Mouse (Mus musculus) forebrain, embryonic 16.5 days (tissue): ENCODE measurements at regions not wholly inside any gene's neighbourhood (a gene's known extent, or its start where the extent isn't known, plus 50 kb on each side); places are given as distances from the start of the nearest gene placed in this dataset.
"Not testable (repeated sequence)": the region's sequence is repeated elsewhere in the genome, so short reads cannot be mapped to it uniquely, and the experiment has no call there.

Source experiments
- ATAC-seq: fragments of 200-750 bp; cut with Nextera tagmentation; 2 replicates; pipeline ENCODE4 v1.8.0; 2017; ENCODE audit warnings: mild to moderate bottlenecking, moderate library complexity
- H3K27ac ChIP-seq: fragments of 300-500 bp; sonication (generic); 2 replicates; pipeline ENCODE4 v1.5.1; 2014; ENCODE audit warnings: low read length, control low read depth
- H3K27me3 ChIP-seq: fragments of 300-500 bp; sonication (generic); replicated peaks from 2 replicates; pipeline ENCODE4 v1.6.1; 2014; ENCODE audit warnings: low read length; ENCODE audit not compliant: control insufficient read depth, insufficient read depth
- H3K36me3 ChIP-seq: fragments of 300-500 bp; sonication (generic); 2 replicates; pipeline ENCODE4 v1.6.1; 2014; ENCODE audit not compliant: control insufficient read depth, insufficient read depth
- H3K4me1 ChIP-seq: fragments of 300-500 bp; sonication (generic); replicated peaks from 2 replicates; pipeline ENCODE4 v1.6.1; 2014; ENCODE audit warnings: low read length; ENCODE audit not compliant: control insufficient read depth, insufficient read depth
- H3K4me2 ChIP-seq: fragments of 300-500 bp; sonication (generic); 2 replicates; pipeline ENCODE4 v1.6.1; 2014; ENCODE audit warnings: mild to moderate bottlenecking, low read length, control low read depth
- H3K4me3 ChIP-seq: fragments of 300-500 bp; sonication (generic); replicated peaks from 2 replicates; pipeline ENCODE4 v1.5.1; 2014; ENCODE audit warnings: mild to moderate bottlenecking, low read length, control low read depth
- H3K9ac ChIP-seq: fragments of 300-500 bp; sonication (generic); replicated peaks from 2 replicates; pipeline ENCODE4 v1.6.1; 2014; ENCODE audit warnings: low read depth, low read length, control low read depth
- H3K9me3 ChIP-seq: fragments of 300-500 bp; sonication (generic); 2 replicates; pipeline ENCODE4 v1.6.1; 2016; ENCODE audit warnings: low read length; ENCODE audit not compliant: control insufficient read depth
- WGBS: fragments of 180-500 bp; shearing (Covaris S2); extraction: QIAGEN DNeasy Blood & Tissue Kit; methylation state at CpG from one replicate; pipeline ENCODE4 v1.1.7; 2014; 5-methylcytosine and 5-hydroxymethylcytosine counted together

DNA sequence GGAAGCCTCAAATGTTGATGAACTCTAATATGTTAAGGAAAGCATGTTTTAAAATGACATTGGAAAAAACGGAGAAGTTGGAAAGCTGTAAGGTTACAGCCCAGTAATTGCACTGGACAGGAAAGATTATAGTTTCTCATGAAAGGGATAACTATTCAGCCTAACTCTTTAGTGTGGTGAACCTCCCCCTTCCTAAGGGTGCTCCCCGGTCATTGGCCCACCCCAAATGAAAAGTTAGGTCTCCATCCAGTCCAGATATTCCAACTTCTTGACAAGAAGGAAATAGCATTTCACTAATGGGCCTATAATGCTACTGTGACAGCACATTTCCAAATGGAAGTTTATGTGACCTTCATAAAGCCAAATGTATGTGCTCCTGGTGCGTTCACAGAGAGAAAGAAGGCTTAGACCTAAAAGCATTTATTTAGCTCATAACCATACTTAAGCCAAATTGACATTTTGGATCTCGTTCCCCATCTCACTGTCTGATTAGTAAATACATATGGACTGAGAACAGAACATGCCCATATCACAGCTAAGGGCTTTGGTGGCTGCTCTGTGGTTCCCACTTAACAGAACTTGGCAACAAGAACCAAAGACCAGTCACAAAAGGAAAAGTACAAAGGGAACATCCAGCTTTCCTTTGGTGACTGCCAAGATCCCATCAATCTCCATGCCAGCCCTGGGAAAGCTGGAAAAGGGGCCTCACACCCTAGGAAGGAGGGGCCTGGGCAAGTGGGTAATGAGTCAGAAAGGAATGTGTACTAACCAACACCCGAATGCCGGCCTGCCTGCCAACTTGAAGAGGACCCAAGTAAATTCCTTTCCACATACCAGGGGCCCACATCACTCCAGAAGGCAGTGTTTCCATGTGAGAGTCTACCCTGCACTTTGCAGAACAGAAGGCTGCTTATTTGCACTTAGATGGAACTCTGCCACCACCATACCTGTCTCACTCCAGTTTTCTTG lies 155.1 kb upstream of the Chst7 start:
- Histone ChIP-seq H3K4me3 (no peak overlapping the region), H3K4me1 (no peaks in the 10 kb centered on the region), H3K9me3 (no peaks in the 10 kb centered on the region), H3K27ac (no peak overlapping the region), H3K27me3 (no peaks in the 10 kb centered on the region), H3K9ac (no peak overlapping the region), H3K36me3 (no peaks in the 10 kb centered on the region), H3K4me2 (no peak overlapping the region)
- peak; percentile 95 for ATAC-seq
- 29% methylated on average over 6 of the region's 6 CpGs for WGBS

DNA sequence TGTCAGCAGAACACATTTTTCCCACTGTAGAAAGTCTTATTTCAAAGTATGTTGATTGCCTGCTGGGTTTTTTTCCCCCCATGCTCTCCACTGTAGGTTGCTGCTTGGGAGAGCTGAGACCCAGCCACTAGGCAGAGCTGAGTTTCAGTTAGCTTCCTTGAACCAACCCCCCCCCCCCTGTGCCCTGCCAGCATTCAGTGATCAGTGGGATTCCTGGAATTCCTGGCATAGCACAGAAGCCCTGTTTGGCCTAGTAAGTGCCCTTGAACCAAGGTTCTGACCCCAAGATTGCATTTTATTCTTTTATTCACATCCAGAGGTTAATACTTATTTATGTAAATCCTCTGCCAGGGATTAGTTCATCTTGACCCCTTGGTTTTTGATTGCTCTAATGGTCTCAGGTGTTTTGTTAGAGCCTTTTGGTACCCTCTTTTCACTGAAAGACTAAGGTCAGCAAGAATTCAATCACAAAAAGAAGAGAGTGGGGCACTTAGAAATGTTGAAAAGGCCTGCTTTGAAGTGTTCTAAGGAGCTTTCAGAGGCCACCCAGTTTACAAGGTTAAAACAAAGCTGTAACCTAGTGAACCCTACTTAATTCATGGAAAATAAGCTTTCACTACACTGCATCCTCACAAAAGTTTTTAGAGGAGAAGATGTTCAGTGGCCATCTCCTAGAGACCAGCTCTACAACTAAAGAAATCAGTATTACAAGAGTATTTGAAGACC lies 152.6 kb upstream of the Chst7 start:
- peak; percentile 46 for ATAC-seq
- Histone ChIP-seq H3K9me3 (no peaks in the 10 kb centered on the region), H3K36me3 (no peaks in the 10 kb centered on the region), H3K4me1 (no peaks in the 10 kb centered on the region), H3K27me3 (no peaks in the 10 kb centered on the region), H3K27ac (no peak overlapping the region), H3K4me2 (no peak overlapping the region), H3K9ac (no peak overlapping the region), H3K4me3 (no peak overlapping the region)

DNA sequence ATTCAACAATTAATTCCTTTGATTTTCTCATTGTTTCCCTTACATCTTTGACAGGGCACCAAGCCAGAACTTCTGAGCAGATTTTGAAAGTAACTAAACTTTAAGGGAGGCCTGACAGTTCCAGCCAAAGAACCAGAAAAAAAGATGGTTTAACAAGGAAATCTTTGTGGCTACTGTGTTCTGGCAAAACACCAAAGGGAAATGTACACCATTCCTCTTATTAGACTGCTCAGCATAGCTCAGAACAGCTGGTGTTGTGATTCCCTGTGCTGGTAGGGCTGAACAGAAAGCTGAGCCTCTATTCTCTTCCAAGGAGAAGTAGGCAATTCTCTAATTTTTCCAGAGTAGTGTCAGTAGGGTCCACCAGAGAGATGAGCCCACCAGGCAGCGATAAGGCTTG lies 142.4 kb upstream of the Chst7 start:
- no peak for ATAC-seq
- Histone ChIP-seq H3K4me1 (no peaks in the 10 kb centered on the region), H3K36me3 (no peaks in the 10 kb centered on the region), H3K4me3 (no peak overlapping the region), H3K4me2 (no peak overlapping the region), H3K27me3 (no peaks in the 10 kb centered on the region), H3K9me3 (no peaks in the 10 kb centered on the region), H3K9ac (no peak overlapping the region), H3K27ac (no peak overlapping the region)
- 56% methylated on average over 1 of the region's 1 CpGs for WGBS

- H3K4me2 ChIP-seq, H3K9me3 ChIP-seq, H3K4me1 ChIP-seq, H3K27me3 ChIP-seq, ATAC-seq, H3K36me3 ChIP-seq, H3K27ac ChIP-seq, H3K4me3 ChIP-seq, H3K9ac ChIP-seq: not testable (repeated sequence)
- WGBS = 86% methylated on average over 3 of the region's 3 CpGs
Observed at GRCm38 (mm10) chrX:19929376-19929775, 130.0 kb upstream of the Chst7 start.

GRCm38 (mm10) chrX:19929866-19930265 lies 129.5 kb upstream of the Chst7 start:
- H3K27ac ChIP-seq = no peak overlapping the region
- H3K4me2 ChIP-seq = no peak overlapping the region
- no peaks in the 10 kb centered on the region for H3K9me3 ChIP-seq
- no peaks in the 10 kb centered on the region for H3K36me3 ChIP-seq
- no peak for ATAC-seq
- WGBS = 71% methylated on average over 3 of the region's 3 CpGs
- H3K4me3 ChIP-seq = no peak overlapping the region
- H3K27me3 ChIP-seq = no peaks in the 10 kb centered on the region
- H3K4me1 ChIP-seq = no peaks in the 10 kb centered on the region
- no peak overlapping the region for H3K9ac ChIP-seq

DNA sequence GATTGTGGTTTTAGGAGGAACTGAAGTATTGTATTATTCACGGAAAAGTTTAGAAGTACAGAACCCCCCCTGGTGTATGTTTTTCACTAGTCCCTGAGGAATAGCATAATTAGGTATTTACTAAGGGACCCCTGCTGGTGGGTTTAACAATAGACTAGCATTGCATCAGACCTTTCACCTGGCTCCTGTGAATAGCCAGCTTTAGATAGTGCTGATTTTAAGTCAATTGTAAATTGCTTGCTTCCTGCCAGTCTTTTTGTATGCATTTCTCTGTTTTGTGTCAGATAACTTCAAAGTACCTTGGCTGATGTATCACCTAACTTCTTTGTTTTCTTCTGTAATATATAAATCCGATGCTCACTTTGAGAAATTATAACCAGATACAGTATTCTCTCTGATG lies 116.1 kb upstream of the Chst7 start:
- no peak for ATAC-seq
- no peak overlapping the region for H3K4me2 ChIP-seq
- no peak overlapping the region for H3K9ac ChIP-seq
- H3K4me1 ChIP-seq = no peaks in the 10 kb centered on the region
- no peaks in the 10 kb centered on the region for H3K27me3 ChIP-seq
- no peak overlapping the region for H3K27ac ChIP-seq
- no peaks in the 10 kb centered on the region for H3K9me3 ChIP-seq
- WGBS = 63% methylated on average over 2 of the region's 2 CpGs
- H3K4me3 ChIP-seq = no peak overlapping the region
- H3K36me3 ChIP-seq = no peaks in the 10 kb centered on the region
